Mouse (Mus musculus) embryonic facial prominence, embryonic 12.5 days (tissue): ENCODE measurements around the gene Olfr1016. TPM values are rescaled to one million over a fixed set of nuclear protein-coding genes. Genes with fewer than 3 reads are reported as not detected.

Experiments
- ATAC-seq: fragments of 200-750 bp; cut with Nextera tagmentation; 2 replicates; pipeline ENCODE4 v1.8.0; 2017; ENCODE audit not compliant: insufficient number of reproducible peaks, insufficient read depth, low FRiP score, low TSS enrichment
- H3K27ac ChIP-seq: fragments of 300-500 bp; sonication (generic); 2 replicates; pipeline ENCODE4 v1.5.1; 2016; ENCODE audit warnings: mild to moderate bottlenecking
- H3K27me3 ChIP-seq: fragments of 300-500 bp; sonication (generic); 2 replicates; pipeline ENCODE4 v1.6.1; 2016; ENCODE audit warnings: mild to moderate bottlenecking, moderate library complexity
- H3K36me3 ChIP-seq: fragments of 300-500 bp; sonication (generic); 2 replicates; pipeline ENCODE4 v1.6.1; 2016; ENCODE audit warnings: mild to moderate bottlenecking
- H3K4me1 ChIP-seq: fragments of 300-500 bp; sonication (generic); 2 replicates; pipeline ENCODE4 v1.6.1; 2016
- H3K4me2 ChIP-seq: fragments of 300-500 bp; sonication (generic); replicated peaks from 2 replicates; pipeline ENCODE4 v1.6.1; 2016; ENCODE audit warnings: mild to moderate bottlenecking, moderate library complexity
- H3K4me3 ChIP-seq: fragments of 300-500 bp; sonication (generic); 2 replicates; pipeline ENCODE4 v1.5.1; 2016; ENCODE audit warnings: mild to moderate bottlenecking
- H3K9ac ChIP-seq: fragments of 300-500 bp; sonication (generic); 2 replicates; pipeline ENCODE4 v1.6.1; 2016; ENCODE audit warnings: mild to moderate bottlenecking, moderate library complexity
- H3K9me3 ChIP-seq: fragments of 300-500 bp; sonication (generic); 2 replicates; pipeline ENCODE4 v1.6.1; 2016; ENCODE audit warnings: mild to moderate bottlenecking, moderate library complexity
- WGBS: fragments of 180-500 bp; shearing (Covaris S2); methylation state at CpG from one replicate; pipeline ENCODE4 v1.1.7; 2016; 5-methylcytosine and 5-hydroxymethylcytosine counted together
- polyA plus RNA-seq: library from polyadenylated mRNA; unstranded; fragments of >200 nt; fragmentation: Nextera tagmentation; extraction: Ambion mirVana; gene quantifications from 2 replicates; pipeline ENCODE4 v1.2.1, GENCODE M21; 2016

Gene Olfr1016
- polyA plus RNA-seq: not detected in 2 replicates

DNA sequence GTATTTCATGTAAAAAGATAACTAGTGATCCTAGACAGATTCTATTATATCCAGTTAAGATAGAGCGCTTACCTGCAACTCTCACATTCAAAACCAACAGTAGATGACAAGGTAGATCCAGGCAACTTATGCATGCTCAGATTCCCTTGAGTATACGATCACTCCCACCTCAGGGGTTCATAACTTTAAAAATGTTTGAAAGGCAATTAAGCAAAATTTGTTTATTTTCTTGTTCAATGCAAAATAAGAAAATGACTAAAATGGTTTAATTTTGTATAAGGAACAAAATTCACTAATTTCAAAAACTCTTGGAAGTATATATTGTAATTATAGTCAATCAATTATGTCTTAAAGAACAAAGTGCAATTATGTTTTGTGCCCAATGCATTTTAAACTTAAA is at the start of gene Olfr1016:
Olfr1016 (minus strand) TSS at position 101 of the 400 bp plus-strand sequence.
- H3K4me3 ChIP-seq: no peak within 1 kb of the TSS
- H3K9me3 ChIP-seq: no peaks in the 10 kb centered on the region
- no peak for ATAC-seq
- H3K27me3 ChIP-seq: no peaks in the 10 kb centered on the region
- WGBS: 94% methylated on average over 2 of the region's 2 CpGs
- H3K9ac ChIP-seq: no peak within 1 kb of the TSS
- no peak within 1 kb of the TSS for H3K4me2 ChIP-seq
- H3K36me3 ChIP-seq: no peaks in the 10 kb centered on the region
- H3K4me1 ChIP-seq: no peaks in the 10 kb centered on the region
- no peak within 1 kb of the TSS for H3K27ac ChIP-seq

DNA sequence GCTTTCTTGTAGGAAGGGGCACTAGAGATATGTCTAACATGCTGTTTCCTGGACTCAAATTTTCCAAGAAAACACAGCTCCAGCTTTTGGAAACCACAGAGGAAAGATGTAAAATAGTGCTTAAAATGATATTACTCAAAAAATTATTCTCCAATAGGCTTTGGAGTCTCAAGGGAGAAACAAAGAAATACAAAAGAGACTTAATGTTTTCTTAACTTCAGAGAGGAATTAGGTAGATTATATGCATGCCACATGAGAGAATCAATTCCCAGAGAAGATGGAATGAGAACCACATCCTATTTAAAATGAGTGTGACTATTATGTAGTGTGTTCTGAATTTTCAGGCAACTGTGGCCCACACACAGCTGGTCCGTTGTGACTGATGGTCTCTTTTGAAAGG is 44.4 kb upstream of the Olfr1016 start, which contains the start of gene Olfr1020:
Olfr1020 (plus strand) TSS at position 301 of the 400 bp plus-strand sequence.
- H3K4me2 ChIP-seq: no peak within 1 kb of the TSS
- H3K4me1 ChIP-seq: no peaks in the 10 kb centered on the region
- no peak within 1 kb of the TSS for H3K27ac ChIP-seq
- H3K9ac ChIP-seq: no peak within 1 kb of the TSS
- no peaks in the 10 kb centered on the region for H3K27me3 ChIP-seq
- H3K4me3 ChIP-seq: no peak within 1 kb of the TSS
- 88% methylated on average over 1 of the region's 1 CpGs for WGBS
- H3K36me3 ChIP-seq: no peaks in the 10 kb centered on the region
- no peaks in the 10 kb centered on the region for H3K9me3 ChIP-seq
- no peak for ATAC-seq

DNA sequence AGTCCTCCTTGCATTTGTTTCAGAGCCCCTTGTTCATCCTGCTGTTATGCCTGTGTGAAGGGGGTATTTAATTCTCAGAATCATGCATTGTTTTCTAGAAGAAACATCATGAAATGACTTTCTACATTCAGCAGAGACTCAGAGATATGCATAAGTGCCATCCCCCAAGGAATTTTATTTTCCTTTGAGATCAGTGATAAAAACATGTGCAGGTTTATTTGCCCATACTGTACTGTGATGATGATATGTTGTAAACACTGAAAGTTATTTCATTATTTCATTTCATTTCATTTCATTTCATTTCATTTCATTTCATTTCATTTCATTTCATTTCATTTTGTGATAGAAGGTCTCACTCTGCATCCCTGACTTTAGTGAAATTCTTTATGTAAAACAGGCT is 43.0 kb upstream of the Olfr1016 start, which contains the start of gene Olfr1019:
Olfr1019 (minus strand) TSS at position 101 of the 400 bp plus-strand sequence.
- Histone ChIP-seq H3K4me3 (no peak within 1 kb of the TSS), H3K9me3 (no peaks in the 10 kb centered on the region), H3K4me2 (no peak within 1 kb of the TSS), H3K27ac (no peak within 1 kb of the TSS), H3K36me3 (no peaks in the 10 kb centered on the region), H3K9ac (no peak within 1 kb of the TSS), H3K27me3 (no peaks in the 10 kb centered on the region), H3K4me1 (no peaks in the 10 kb centered on the region)
- no peak for ATAC-seq

DNA sequence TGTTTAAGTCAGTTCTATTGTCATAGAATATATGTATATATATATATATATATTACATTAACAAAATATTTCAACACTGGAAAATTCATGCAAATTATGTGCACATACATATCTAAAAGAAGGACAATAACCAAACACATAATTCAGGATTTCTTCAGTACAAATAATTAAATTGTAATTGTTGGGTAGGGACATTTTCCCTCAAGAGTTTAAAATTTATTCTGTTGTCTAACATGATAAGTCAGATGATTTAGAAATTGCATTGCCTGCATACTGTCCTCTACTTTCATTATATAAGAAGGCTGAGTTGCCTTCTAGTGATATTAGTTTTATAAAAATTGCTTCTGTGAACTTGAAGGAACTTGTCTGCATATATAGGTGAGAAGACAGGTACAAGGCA is 15.8 kb upstream of the Olfr1016 start, which contains the start of gene Olfr1018:
Olfr1018 (plus strand) TSS at position 301 of the 400 bp plus-strand sequence.
- Histone ChIP-seq H3K4me2 (no peak within 1 kb of the TSS), H3K9me3 (no peaks in the 10 kb centered on the region), H3K27ac (no peak within 1 kb of the TSS), H3K36me3 (no peaks in the 10 kb centered on the region), H3K4me3 (no peak within 1 kb of the TSS), H3K27me3 (no peaks in the 10 kb centered on the region), H3K4me1 (no peaks in the 10 kb centered on the region), H3K9ac (no peak within 1 kb of the TSS)
- ATAC-seq: no peak

DNA sequence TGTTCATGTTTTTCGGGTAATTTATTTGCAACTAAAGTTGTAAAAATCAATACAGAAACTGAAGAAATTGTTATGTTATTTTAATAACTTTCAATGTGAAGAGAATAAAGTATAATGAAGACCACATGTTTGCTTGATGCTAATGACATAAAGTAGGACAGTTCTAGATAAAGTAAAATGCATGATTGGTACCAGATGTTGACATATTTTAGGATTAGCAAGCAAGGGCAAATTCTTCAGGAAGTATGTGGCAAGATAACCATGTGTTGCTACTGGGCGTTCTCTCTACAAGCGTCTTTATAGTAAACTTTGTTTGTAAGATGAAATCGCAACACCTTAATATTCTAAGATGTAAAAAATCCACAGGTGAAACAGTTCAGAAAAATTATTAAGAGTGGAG is 2.2 kb upstream of the Olfr1016 start:
- WGBS: 43% methylated on average over 4 of the region's 4 CpGs
- Histone ChIP-seq H3K4me2 (no peak overlapping the region), H3K4me3 (no peak overlapping the region)

DNA sequence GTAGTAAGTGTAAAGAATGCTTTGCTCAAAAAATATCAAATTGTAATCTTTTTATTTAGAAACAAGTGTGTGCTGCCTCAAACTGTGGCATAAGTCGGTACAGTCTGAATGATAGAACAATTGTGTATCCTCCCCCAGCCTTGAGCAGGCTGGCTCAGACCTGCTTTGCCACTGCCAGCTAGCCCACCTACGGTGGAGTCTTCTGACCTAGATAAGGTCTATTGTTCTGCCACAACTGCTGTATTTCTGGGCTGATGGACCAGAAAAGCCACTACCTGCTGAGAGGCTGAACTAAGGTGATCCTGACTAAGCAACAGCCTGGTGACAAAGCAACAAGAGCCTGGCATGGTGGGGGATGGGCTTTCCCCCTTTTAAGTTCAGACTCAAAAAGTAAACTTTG is 10.0 kb downstream of the Olfr1016 start:
- H3K4me3 ChIP-seq: no peak overlapping the region
- H3K4me2 ChIP-seq: no peak overlapping the region
- H3K9me3 ChIP-seq: no peaks in the 10 kb centered on the region
- no peak overlapping the region for H3K9ac ChIP-seq
- no peaks in the 10 kb centered on the region for H3K27me3 ChIP-seq
- WGBS: 37% methylated on average over 2 of the region's 2 CpGs
- ATAC-seq: no peak
- H3K27ac ChIP-seq: no peak overlapping the region
- H3K36me3 ChIP-seq: no peaks in the 10 kb centered on the region
- H3K4me1 ChIP-seq: no peaks in the 10 kb centered on the region

More for the DNA sequence above, 2.2 kb upstream of the Olfr1016 start:
- Histone ChIP-seq H3K9me3 (no peaks in the 10 kb centered on the region), H3K27me3 (no peaks in the 10 kb centered on the region), H3K27ac (no peak overlapping the region), H3K4me1 (no peaks in the 10 kb centered on the region), H3K36me3 (no peaks in the 10 kb centered on the region), H3K9ac (no peak overlapping the region)
- no peak for ATAC-seq

DNA sequence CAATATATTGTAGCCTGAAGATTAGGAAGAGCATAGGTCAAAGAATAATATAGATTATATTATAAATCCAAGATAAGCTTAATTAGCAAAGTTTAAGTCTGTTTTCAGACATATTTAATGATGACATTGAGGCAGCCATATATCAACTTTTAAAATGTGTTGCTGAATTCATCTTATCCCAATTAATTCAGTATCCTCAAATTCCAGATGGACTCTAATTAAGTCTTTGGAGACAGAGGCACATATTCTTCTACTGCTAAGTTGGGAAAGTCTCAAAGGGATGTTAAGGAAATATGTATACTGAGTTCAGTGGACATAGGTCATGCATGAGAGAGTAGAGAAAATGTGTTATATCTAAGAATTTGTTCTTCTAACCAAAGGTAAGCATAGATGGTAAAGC is 20.6 kb downstream of the Olfr1016 start, which contains the start of gene Olfr1015:
Olfr1015 (plus strand) TSS at position 301 of the 400 bp plus-strand sequence.
- ATAC-seq: no peak

DNA sequence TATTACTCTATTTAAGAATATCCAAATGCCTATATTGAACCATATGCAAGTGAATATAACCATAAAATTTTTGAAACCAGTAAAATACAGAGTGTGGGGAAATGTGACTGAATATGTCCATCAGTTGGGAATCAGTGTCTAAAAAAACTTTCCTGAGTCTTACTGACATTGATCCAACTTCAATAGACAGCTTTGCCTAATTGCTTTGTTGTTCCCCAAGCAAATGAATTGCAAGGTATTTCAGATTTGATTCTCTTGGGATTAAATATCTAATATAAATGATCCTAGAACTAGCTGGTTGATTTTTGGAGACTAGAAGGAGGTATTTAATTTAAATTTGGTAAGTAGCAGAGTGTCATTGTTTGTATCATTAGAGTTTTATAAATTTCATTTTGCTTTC is 29.9 kb downstream of the Olfr1016 start, which contains the start of gene Olfr1014:
Olfr1014 (plus strand) TSS at position 301 of the 400 bp plus-strand sequence.
- no peak within 1 kb of the TSS for H3K4me2 ChIP-seq
- H3K4me3 ChIP-seq: no peak within 1 kb of the TSS
- H3K36me3 ChIP-seq: no peaks in the 10 kb centered on the region
- no peaks in the 10 kb centered on the region for H3K9me3 ChIP-seq
- no peak within 1 kb of the TSS for H3K9ac ChIP-seq
- no peak for ATAC-seq
- H3K27me3 ChIP-seq: no peaks in the 10 kb centered on the region
- no peak within 1 kb of the TSS for H3K27ac ChIP-seq
- no peaks in the 10 kb centered on the region for H3K4me1 ChIP-seq

More for the DNA sequence above, 20.6 kb downstream of the Olfr1016 start, which contains the start of gene Olfr1015:
- H3K27me3 ChIP-seq: no peaks in the 10 kb centered on the region
- H3K9me3 ChIP-seq: no peaks in the 10 kb centered on the region
- H3K36me3 ChIP-seq: no peaks in the 10 kb centered on the region
- no peak within 1 kb of the TSS for H3K4me2 ChIP-seq
- H3K4me1 ChIP-seq: no peaks in the 10 kb centered on the region
- no peak within 1 kb of the TSS for H3K4me3 ChIP-seq
- no peak within 1 kb of the TSS for H3K9ac ChIP-seq
- H3K27ac ChIP-seq: no peak within 1 kb of the TSS

DNA sequence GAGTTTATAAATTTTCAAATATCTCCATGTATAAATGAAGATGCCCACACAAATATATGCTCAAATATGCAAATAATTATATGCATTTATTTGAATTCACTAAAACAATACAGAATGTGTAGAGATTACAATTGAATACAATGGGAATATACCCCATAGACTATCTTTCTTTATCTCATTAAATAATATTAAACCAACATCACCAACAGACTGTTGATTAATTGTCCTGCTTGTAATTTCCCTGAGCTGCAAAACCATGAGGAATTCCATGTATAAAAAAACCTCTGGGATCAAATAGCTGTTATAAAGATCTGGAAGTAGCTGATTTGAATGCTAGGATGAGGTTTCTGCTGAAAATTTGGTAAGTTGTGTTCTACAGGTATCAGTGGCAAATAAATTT is 35.5 kb downstream of the Olfr1016 start, which contains the start of gene Olfr1013:
Olfr1013 (plus strand) TSS at position 301 of the 400 bp plus-strand sequence.
- Histone ChIP-seq H3K27me3 (no peaks in the 10 kb centered on the region), H3K4me3 (no peak within 1 kb of the TSS), H3K4me2 (no peak within 1 kb of the TSS), H3K4me1 (no peaks in the 10 kb centered on the region), H3K9me3 (no peaks in the 10 kb centered on the region), H3K36me3 (no peaks in the 10 kb centered on the region), H3K9ac (no peak within 1 kb of the TSS), H3K27ac (no peak within 1 kb of the TSS)
- no peak for ATAC-seq

DNA sequence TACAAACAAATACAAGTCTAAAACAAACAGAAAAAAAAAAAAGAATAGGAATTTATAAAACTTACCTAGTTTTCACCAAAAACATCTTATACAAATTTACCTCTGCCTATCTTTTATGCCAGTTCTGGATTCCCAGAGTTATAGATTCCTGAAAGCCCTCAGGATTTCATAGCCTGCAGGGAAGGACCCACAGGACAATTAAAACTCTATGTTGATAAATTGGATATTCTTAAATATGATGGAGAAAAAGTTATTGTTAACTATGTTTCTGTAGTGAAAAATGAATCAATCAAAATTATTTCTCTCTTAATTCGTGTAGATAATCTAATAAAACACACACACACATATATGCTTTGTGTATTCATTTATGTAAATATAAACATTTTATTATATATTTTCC is 39.7 kb downstream of the Olfr1016 start, which contains the start of gene Olfr1012:
Olfr1012 (minus strand) TSS at position 101 of the 400 bp plus-strand sequence.
- no peak for ATAC-seq
- Histone ChIP-seq H3K36me3 (no peaks in the 10 kb centered on the region), H3K4me3 (no peak within 1 kb of the TSS), H3K27ac (no peak within 1 kb of the TSS), H3K27me3 (no peaks in the 10 kb centered on the region), H3K4me2 (no peak within 1 kb of the TSS), H3K4me1 (no peaks in the 10 kb centered on the region), H3K9me3 (no peaks in the 10 kb centered on the region), H3K9ac (no peak within 1 kb of the TSS)
- 74% methylated on average over 1 of the region's 1 CpGs for WGBS

DNA sequence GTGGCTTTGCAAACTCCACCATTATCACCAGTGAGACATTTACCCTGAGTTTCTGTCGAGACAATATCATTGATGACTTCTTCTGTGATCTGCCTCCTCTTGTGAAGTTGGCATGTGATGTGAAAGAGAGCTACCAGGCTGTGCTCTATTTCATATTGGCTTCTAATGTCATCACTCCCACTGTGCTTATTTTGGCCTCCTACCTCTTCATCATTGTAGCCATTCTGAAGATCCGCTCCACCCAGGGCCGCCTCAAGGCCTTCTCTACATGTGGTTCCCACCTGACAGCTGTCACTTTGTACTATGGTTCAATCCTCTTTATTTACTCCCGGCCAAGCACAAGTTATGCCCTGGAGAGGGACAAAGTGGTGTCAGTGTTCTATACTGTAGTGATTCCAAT is 48.5 kb downstream of the Olfr1016 start:
- WGBS: 83% methylated on average over 4 of the region's 4 CpGs
- no peak for ATAC-seq

More for the DNA sequence above, 48.5 kb downstream of the Olfr1016 start:
- Histone ChIP-seq H3K27me3 (no peaks in the 10 kb centered on the region), H3K4me3 (no peak overlapping the region), H3K9ac (no peak overlapping the region), H3K4me1 (no peaks in the 10 kb centered on the region), H3K4me2 (no peak overlapping the region), H3K9me3 (no peaks in the 10 kb centered on the region), H3K27ac (no peak overlapping the region), H3K36me3 (no peaks in the 10 kb centered on the region)
